Mouse (Mus musculus) B cell, adult 67 days (primary cell): ENCODE results near the gene Cdca5. TPM values are rescaled to one million over a fixed set of nuclear protein-coding genes. Genes with fewer than 3 reads are reported as not detected.

Experiments used
- total RNA-seq, 2 experiments: library from RNA; stranded (reverse); gene quantifications; 4 replicates each; pipeline ENCODE4 v1.2.4; 2023

Gene Cdca5
- 1 to 10 TPM; 1.6 TPM for total RNA-seq

GRCm38 (mm10) chr19:6084478-6085248, at the start of gene Cdca5, which contains the start of gene Zfpl1:
Cdca5 (plus strand) TSS chr19:6084983.
Zfpl1 (minus strand) TSS chr19:6084956.

GRCm38 (mm10) chr19:6046294-6047153, 38.3 kb upstream of the Cdca5 start, which contains the start of gene Syvn1:
Syvn1 (plus strand) TSS chr19:6046576.

GRCm38 (mm10) chr19:6057313-6058096, 27.3 kb upstream of the Cdca5 start, which contains the start of the genes Mrpl49 and Fau:
Mrpl49 (minus strand) TSS chr19:6057785.
Fau (plus strand) TSS chr19:6057844.

GRCm38 (mm10) chr19:6061021-6061533, 23.7 kb upstream of the Cdca5 start, which contains the start of gene Znhit2:
Znhit2 (plus strand) TSS chr19:6061192.

GRCm38 (mm10) chr19:6067724-6068415, 16.9 kb upstream of the Cdca5 start, which contains the start of gene Tm7sf2:
Tm7sf2 (minus strand) TSS chr19:6068373.

GRCm38 (mm10) chr19:6076564-6077393, 8.0 kb upstream of the Cdca5 start, which contains the start of gene Vps51:
Vps51 (minus strand) TSS chr19:6077231.

GRCm38 (mm10) chr19:6079983-6080480, 4.8 kb upstream of the Cdca5 start, which contains the start of gene Tmem262:
Tmem262 (plus strand) TSS chr19:6080033.

GRCm38 (mm10) chr19:6082156-6082555, 2.6 kb upstream of the Cdca5 start, which contains the start of gene Gm28374:
Gm28374 (minus strand) TSS chr19:6082256.

GRCm38 (mm10) chr19:6094119-6094518, 9.3 kb downstream of the Cdca5 start, which contains the start of gene AC131692.1:
AC131692.1 (plus strand) TSS chr19:6094419.

GRCm38 (mm10) chr19:6105586-6105985, 20.8 kb downstream of the Cdca5 start, which contains the start of gene Naaladl1:
Naaladl1 (plus strand) TSS chr19:6105782.

GRCm38 (mm10) chr19:6117986-6118676, 33.3 kb downstream of the Cdca5 start, which contains the start of gene Sac3d1:
Sac3d1 (minus strand) TSS chr19:6118650.

GRCm38 (mm10) chr19:6127760-6128341, 43.1 kb downstream of the Cdca5 start, which contains the start of gene Snx15:
Snx15 (minus strand) TSS chr19:6128304.

GRCm38 (mm10) chr19:6140678-6141393, 56.1 kb downstream of the Cdca5 start, which contains the start of gene Batf2:
Batf2 (plus strand) TSS chr19:6140983.

GRCm38 (mm10) chr19:6141394-6141749, 56.6 kb downstream of the Cdca5 start, which contains the start of gene Arl2:
Arl2 (minus strand) TSS chr19:6141548.

